Mouse (Mus musculus) small intestine, adult 2 months (tissue): ENCODE data around the gene Gm266.

ENCODE experiments used
- CTCF ChIP-seq: fragments of 200-500 bp; IDR thresholded peaks from 2 replicates; pipeline ENCODE4 v1.5.1; 2012; ENCODE audit warnings: low read depth, mild to moderate bottlenecking, control low read depth, inconsistent platforms, low read length, moderate library complexity, mixed read lengths; ENCODE audit not compliant: insufficient replicate concordance, insufficient read length; ENCODE audit errors: extremely low read depth
- POLR2A ChIP-seq: fragments of 200-500 bp; IDR thresholded peaks from 2 replicates; pipeline ENCODE4 v1.6.1; 2012; ENCODE audit warnings: low read depth, mild to moderate bottlenecking, control low read depth, inconsistent platforms, low read length, moderate library complexity

- no peak for TF ChIP-seq POLR2A
- TF ChIP-seq CTCF = no peak
Measured at GRCm38 (mm10) chr12:111468206-111468605, 17.4 kb downstream of the Gm266 start.
